Mouse (Mus musculus): Measurements from ENCODE around the gene Tdrd3.

Tdrd3 gene

GRCm38 (mm10) chr14:87567626-87568446, 151.4 kb downstream of the Tdrd3 start:
- DNase-seq = peak; percentile 34

DNA sequence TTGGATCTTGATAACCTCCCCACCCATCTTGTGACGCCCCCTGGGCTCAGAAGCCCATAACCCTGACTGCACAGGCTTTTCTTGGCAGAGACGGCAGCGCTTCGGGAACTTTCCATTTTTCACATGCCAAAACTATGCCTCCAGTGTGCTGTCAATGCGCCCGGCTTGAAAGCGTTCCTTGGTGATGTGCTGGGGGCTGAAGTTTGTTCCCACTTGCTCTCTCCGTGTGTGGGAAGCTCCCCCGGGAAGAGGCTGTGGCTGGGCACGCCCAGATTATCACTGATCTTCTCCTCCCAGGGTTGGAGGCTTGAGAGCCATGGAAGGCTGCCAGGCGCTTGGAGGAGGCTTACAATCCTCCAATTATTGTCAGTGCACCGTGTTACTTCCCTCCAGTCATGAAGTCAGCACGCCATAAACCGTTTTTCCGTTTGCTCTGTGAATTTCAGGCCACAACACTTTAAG, 152.0 kb downstream of the Tdrd3 start:
- peak; percentile 48 for DNase-seq

DNA sequence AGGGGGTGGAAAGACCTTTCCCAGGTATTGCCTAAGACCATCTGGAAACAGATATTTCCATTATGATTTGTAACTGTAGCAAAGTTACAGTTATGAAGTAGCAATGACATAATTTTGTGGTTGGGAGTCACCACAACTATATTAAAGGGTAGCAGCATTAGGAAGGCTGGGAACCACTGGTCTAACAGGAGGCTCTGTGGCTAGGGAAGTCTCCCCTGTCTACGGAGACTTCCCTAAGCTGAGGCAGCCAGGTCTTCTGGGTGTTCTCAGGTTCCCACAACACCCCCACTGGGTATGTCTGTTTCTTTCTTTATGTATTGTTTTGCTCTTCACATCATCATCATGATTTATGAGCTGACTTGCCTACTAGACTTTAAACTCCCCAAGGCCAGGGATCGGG, 153.0 kb downstream of the Tdrd3 start:
- no peak for DNase-seq

- DNase-seq = no peak
These were observed 156.0 kb downstream of the Tdrd3 start for GRCm38 (mm10) chr14:87572453-87572852.

GRCm38 (mm10) chr14:87582610-87583009, 166.2 kb downstream of the Tdrd3 start:
- DNase-seq = no peak
